Mouse (Mus musculus) midbrain, embryonic 15.5 days (tissue): ENCODE data around the gene Gmpr. TPM values are rescaled to one million over a fixed set of nuclear protein-coding genes. Genes with fewer than 3 reads are reported as not detected.
A peak's percentile ranks its signal among the peaks of the same experiment; 100 is the strongest.

Experiments used
- ATAC-seq: fragments of 200-750 bp; cut with Nextera tagmentation; replicated peaks from 2 replicates; pipeline ENCODE4 v1.8.0; 2017; ENCODE audit warnings: moderate TSS enrichment
- H3K27ac ChIP-seq: fragments of 300-500 bp; sonication (generic); 2 replicates; pipeline ENCODE4 v1.5.1; 2015; ENCODE audit warnings: mild to moderate bottlenecking, inconsistent platforms
- H3K27me3 ChIP-seq: fragments of 300-500 bp; sonication (generic); replicated peaks from 2 replicates; pipeline ENCODE4 v1.6.1; 2015; ENCODE audit warnings: inconsistent platforms
- H3K36me3 ChIP-seq: fragments of 300-500 bp; sonication (generic); replicated peaks from 2 replicates; pipeline ENCODE4 v1.6.1; 2015; ENCODE audit warnings: inconsistent platforms
- H3K4me1 ChIP-seq: fragments of 300-500 bp; sonication (generic); 2 replicates; pipeline ENCODE4 v1.6.1; 2015; ENCODE audit warnings: inconsistent platforms
- H3K4me2 ChIP-seq: fragments of 300-500 bp; sonication (generic); 2 replicates; pipeline ENCODE4 v1.6.1; 2015; ENCODE audit warnings: inconsistent platforms, mild to moderate bottlenecking, moderate library complexity
- H3K4me3 ChIP-seq: fragments of 300-500 bp; sonication (generic); 2 replicates; pipeline ENCODE4 v1.5.1; 2015; ENCODE audit warnings: mild to moderate bottlenecking, inconsistent platforms
- H3K9ac ChIP-seq: fragments of 300-500 bp; sonication (generic); 2 replicates; pipeline ENCODE4 v1.6.1; 2015; ENCODE audit warnings: mild to moderate bottlenecking, inconsistent platforms
- H3K9me3 ChIP-seq: fragments of 300-500 bp; sonication (generic); 2 replicates; pipeline ENCODE4 v1.6.1; 2016; ENCODE audit warnings: inconsistent platforms
- WGBS: fragments of 180-500 bp; shearing (Covaris S2); methylation state at CpG from one replicate; pipeline ENCODE4 v1.1.7; 2015; ENCODE audit warnings: mixed read lengths; 5-methylcytosine and 5-hydroxymethylcytosine counted together
- polyA plus RNA-seq: library from polyadenylated mRNA; unstranded; fragments of >200 nt; fragmentation: Nextera tagmentation; extraction: Ambion mirVana; gene quantifications from 2 replicates; pipeline ENCODE4 v1.2.1, GENCODE M21; 2015

The Gmpr gene
- polyA plus RNA-seq, 1 experiment from 2014 or later, result 31.7 TPM

GRCm38 (mm10) chr13:45593914-45594313 is 86.7 kb downstream of the Gmpr start:
- peaks cover 4% of the 10 kb centered on the region; the same call in 1 of the 2 replicates for H3K4me1 ChIP-seq
- H3K36me3 ChIP-seq, result no peaks in the 10 kb centered on the region
- no peaks in the 10 kb centered on the region for H3K27me3 ChIP-seq
- no peak overlapping the region for H3K4me2 ChIP-seq
- no peak for ATAC-seq
- 69% methylated on average over 1 of the region's 1 CpGs for WGBS
- H3K9ac ChIP-seq, result no peak overlapping the region
- no peak overlapping the region for H3K4me3 ChIP-seq
- no peak overlapping the region for H3K27ac ChIP-seq
- no peaks in the 10 kb centered on the region for H3K9me3 ChIP-seq

DNA sequence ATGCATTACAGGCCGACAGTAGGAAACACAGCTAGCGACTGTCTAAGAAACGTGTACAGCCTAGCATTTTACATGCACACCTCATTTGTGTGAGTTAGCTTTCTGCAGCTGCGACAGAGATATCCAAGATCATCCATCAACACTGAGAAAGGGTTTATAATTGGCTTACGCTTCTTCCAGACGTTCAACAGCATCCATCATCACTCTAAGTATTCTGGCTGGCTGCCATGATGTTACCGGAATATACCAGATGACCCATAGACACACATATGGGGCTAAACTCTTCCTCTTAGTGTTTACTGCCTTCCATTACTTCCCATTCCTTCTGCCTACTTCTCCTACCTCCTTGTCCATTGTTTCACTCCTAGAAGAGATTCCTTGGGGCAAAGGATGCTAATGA is 88.2 kb downstream of the Gmpr start:
- no peaks in the 10 kb centered on the region for H3K36me3 ChIP-seq
- WGBS, result 71% methylated on average over 7 of the region's 7 CpGs
- no peak overlapping the region for H3K4me2 ChIP-seq
- H3K4me3 ChIP-seq, result no peak overlapping the region
- no peaks in the 10 kb centered on the region for H3K27me3 ChIP-seq
- ATAC-seq, result no peak
- H3K9ac ChIP-seq, result no peak overlapping the region
- peaks cover 7% of the 10 kb centered on the region for H3K4me1 ChIP-seq
- no peaks in the 10 kb centered on the region for H3K9me3 ChIP-seq
- no peak overlapping the region for H3K27ac ChIP-seq

DNA sequence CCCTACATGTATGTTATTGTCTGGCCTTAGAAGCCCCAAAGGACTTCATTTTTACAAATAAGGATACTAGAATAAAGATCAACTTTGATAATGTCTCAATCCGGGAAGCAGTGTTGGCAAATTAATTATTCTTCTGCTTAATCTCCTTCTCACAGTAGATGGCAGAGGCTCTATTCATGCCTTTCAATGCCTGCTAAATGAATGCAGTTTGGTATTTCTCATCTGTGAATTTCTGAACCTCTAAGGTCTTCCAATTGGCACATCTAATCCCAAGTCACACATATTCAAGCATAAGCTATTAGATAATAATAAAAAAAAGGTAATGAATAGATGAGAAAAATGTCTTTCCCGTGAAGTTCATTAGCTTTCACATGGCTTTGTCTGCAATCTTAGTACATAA is 92.6 kb downstream of the Gmpr start:
- Histone ChIP-seq H3K4me2 (no peak overlapping the region), H3K36me3 (no peaks in the 10 kb centered on the region), H3K27me3 (no peaks in the 10 kb centered on the region), H3K9me3 (no peaks in the 10 kb centered on the region), H3K4me1 (peaks cover 13% of the 10 kb centered on the region), H3K9ac (no peak overlapping the region), H3K27ac (0 out of 2 replicates have a peak overlapping the region, but pooled peaks have one; percentile 60), H3K4me3 (no peak overlapping the region)
- ATAC-seq, result no peak
- 27% methylated on average over 2 of the region's 2 CpGs for WGBS

DNA sequence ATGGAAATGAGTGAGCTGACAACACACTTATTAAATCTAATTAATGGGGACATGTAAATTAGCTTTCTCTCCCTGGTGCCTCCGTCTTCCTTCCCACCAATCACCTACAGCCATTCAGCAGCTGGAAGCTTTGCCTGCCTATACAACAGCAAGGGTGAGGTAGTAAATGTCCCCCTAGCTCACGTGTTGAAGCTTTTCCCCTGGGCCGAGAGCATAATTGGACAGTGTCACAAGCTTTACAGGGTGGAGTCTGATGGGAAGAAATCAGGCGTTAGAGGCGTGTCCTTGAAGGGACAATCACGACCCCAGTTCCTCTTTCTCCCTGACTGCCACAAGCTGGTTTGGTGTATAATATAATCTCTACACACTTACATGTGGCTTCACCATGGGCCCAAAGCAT is 93.2 kb downstream of the Gmpr start:
- H3K9ac ChIP-seq, result no peak overlapping the region
- peaks cover 9% of the 10 kb centered on the region for H3K4me1 ChIP-seq
- H3K27ac ChIP-seq, result peak overlapping the region; percentile 60
- H3K9me3 ChIP-seq, result no peaks in the 10 kb centered on the region
- ATAC-seq, result 0 out of 2 replicates have a peak, but pooled peaks have one; percentile 50
- no peak overlapping the region for H3K4me3 ChIP-seq
- WGBS, result 28% methylated on average over 6 of the region's 6 CpGs
- no peak overlapping the region for H3K4me2 ChIP-seq
- no peaks in the 10 kb centered on the region for H3K27me3 ChIP-seq
- no peaks in the 10 kb centered on the region for H3K36me3 ChIP-seq

Other genes starting within 250 kb of the Gmpr start
- gene Mylip, start 117.7 kb upstream of the Gmpr start, polyA plus RNA-seq, result 6.5 and 6.7 TPM in 2 replicates